Mouse (Mus musculus) frontal cortex, postnatal 25 days (tissue): ENCODE results near the gene Soat1.
A peak's percentile ranks its signal among the peaks of the same experiment; 100 is the strongest.
"Not testable (repeated sequence)": the region's sequence is repeated elsewhere in the genome, so short reads cannot be mapped to it uniquely, and the experiment has no call there.

Experiments
- DNase-seq, 2 experiments: peaks; one replicate each; pipeline ENCODE4 v3.0.0; 2022; ENCODE audit warnings: low spot score in 2 of 2

Gene Soat1

GRCm38 (mm10) chr1:156473961-156474503, at the start of gene Soat1:
Gene Soat1, minus strand, starts transcription at chr1:156474331.
- peak; percentile 53 to 72 for DNase-seq

GRCm38 (mm10) chr1:156523842-156524241, 49.7 kb upstream of the Soat1 start, which contains the start of gene Gm10031:
Gene Gm10031, plus strand, starts transcription at chr1:156524012.
- DNase-seq: not testable (repeated sequence)

GRCm38 (mm10) chr1:156521796-156522517, 47.8 kb upstream of the Soat1 start:
- no peak for DNase-seq

DNA sequence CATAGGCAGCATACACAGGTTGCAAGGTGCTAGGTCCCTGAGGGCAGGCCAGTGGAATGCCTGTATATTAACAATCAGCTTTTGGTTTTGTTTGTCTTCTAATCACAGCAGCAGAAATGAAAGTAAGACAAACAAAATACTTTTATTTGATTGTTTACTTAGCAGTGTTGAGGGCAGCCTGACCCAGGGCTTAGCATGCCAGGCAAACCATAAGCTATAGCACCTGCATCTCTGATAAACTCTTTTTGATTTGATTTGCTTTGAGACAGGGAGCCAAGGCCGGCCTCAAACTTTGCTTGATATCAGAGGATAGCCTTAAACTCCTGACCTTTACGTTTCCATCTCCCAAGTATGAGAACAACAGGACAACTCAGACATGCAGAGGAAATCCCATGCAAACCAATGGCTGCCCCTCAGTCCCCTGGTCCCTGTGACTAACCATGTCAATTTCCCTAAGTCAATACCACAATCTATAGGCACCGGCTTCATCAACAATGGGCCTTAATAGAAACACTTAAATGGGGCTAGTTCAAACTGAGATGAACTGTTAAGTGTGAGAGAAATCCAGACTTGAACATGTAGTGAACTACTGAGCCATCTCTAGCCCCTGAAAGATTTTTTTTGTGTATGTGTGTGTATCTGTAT, 46.1 kb upstream of the Soat1 start:
- no peak for DNase-seq

DNA sequence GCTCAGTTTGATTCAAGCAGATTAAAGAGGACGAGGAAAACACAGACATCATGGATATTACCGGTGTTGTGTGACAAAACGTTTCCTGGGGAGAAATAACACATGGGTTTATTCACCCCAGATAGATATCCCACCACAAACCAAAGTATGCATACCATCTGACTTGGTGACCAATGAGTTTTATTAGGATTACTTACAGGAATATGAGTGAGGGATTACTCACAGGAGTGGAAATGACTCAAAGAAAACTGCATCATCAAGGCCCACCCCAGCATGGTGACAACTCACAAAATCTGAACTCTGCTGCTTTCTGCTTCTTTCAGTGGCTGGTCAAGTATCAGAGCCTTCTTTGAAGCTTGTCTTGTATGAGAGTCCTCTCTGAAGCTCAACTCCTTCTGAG, 33.6 kb upstream of the Soat1 start:
- no peak for DNase-seq

DNA sequence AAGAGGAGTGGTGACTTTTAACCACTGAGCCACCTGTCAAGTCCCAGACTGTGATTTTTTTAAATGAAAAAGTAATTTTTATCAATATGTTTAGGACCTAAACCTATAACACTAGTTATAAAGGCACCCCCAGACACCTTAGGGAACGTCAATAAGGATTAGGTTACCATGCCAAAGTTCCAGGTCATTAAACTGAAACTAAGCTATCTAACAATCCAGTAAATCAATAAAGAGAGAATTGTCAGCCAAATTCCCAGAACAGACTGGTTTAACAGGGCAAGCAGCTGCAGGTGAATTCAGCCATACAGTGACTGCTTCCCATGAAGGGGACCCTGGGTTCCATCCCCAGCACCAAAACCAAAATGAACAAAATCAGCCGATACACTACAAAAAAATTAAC, 31.8 kb upstream of the Soat1 start:
- DNase-seq: no peak

DNA sequence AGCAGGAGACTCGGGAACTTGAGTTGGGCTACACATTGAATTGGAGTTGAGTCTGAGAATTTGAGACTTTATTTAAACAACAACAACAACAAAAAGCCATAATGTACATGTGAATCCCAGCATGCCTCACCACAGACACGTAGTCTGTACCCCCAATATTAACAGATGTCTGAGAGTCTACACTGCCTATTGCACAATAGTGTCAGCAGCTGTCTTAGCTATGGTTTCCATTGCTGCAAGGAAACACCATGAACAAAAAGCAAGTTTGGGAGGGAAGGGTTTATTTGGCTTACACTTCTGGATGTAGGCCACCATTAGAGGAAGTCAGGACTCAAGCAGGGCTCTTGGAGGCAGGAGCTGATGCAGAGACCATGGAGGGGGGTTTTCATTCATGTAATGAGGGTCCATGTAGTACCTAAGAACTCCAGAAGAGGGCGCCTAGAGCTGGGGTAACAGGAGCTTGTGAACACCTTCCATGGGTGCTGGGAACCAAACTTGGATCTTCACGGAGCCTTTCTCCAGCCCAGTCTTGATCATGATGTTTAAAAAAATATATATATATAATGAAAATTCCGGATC, 30.9 kb upstream of the Soat1 start:
- no peak for DNase-seq

DNA sequence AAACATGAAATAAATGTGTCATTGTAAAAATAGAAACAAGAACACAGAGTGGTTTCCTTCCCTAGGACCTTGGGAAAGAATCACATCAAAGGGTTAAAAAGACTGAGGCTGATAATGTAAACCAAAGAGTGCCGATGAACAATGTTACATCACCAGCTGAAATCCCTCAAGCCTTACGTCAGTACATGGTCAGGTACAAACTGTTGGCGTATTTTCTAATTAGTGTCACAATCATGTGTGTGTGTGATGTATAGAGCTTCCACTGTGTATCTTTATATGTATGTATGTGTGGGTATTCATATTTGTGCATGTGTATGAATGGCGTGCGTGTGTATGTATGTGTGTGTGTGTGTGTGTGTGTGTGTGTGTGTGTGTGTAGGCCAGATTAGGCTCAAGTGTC, 22.8 kb upstream of the Soat1 start:
- no peak for DNase-seq

GRCm38 (mm10) chr1:156495025-156495424, 20.9 kb upstream of the Soat1 start:
- no peak for DNase-seq

DNA sequence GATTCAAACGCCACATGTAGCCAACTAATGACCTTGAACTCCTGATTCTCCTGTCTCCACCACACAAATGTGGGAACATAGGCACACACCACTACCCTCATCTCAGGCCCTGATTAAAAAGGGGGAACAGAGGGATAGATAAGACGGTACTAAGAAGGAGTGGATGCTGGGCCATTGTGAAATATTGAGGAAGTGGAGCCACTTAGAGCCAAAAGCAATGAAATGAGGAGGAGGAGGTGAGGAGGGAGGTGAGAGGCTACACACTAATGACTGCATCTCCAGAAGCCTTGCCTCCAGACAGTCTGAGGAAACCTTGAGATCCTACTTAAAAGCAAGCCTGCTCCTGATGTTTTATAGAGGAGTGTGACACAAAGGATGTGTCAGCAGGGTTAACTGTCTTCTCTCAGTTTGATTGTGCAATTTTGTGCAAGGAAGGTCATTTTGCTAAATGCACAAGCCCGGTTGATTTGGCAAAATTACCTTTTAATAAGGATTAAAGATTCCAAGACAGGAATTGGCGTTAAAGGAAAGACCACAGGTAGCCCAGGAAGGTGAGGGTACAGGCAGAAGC, 17.2 kb upstream of the Soat1 start:
- DNase-seq: no peak

DNA sequence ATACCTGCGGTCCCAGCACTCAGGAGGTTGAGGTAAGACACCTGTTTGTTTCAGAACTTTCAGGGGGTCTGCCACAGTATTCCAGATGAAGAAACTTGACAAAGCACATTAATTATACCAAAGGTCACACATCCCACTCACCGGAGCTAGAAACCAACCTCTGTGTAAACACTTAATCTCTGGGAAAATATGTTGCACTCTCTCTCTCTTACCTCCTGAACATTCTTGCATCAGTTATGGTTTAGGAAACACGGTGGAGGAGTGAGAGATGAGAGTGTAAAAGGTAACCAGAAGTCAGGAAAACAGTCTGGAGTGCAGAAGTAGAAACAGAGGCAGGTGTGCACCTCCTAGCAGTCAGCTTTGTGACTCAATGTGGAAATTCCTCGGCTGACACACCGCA, 13.9 kb upstream of the Soat1 start:
- no peak for DNase-seq

DNA sequence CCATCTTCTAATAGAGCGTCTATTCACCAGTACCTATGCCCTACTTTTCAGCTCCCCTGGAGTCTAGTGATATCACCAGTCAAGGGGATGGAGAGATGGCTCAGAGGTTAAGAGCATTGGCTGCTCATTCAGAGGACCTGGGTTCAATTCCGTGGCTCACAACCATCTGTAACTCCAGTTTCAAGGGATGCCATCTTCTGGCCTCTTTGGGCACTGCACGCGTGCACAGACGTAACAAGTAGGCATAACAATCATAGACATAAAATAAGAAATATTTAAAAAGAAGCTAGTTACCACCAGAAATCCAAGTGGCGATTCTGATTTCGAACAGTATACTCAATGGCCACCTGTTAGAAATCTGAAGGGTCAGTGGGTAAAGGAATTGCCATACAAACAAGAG, 13.4 kb upstream of the Soat1 start:
- no peak for DNase-seq

DNA sequence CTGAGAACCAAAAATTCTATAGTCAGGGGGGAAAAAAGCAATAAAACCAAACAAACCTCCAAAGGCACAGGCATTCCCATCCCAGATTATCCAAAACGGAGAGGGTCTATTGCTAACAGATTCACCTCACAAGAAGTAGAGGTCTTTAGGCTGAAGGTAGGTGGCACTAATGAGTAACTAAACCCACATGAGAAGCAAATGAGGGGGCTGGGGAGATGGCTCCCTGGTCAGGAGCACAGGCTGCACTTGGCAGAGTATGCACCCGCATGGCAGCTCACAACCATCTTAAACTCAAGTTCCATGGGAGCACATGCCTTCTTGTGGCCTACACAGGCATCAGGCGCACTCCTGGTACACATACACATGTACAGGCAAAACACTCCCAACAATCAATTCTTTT, 7.7 kb upstream of the Soat1 start:
- DNase-seq: no peak

DNA sequence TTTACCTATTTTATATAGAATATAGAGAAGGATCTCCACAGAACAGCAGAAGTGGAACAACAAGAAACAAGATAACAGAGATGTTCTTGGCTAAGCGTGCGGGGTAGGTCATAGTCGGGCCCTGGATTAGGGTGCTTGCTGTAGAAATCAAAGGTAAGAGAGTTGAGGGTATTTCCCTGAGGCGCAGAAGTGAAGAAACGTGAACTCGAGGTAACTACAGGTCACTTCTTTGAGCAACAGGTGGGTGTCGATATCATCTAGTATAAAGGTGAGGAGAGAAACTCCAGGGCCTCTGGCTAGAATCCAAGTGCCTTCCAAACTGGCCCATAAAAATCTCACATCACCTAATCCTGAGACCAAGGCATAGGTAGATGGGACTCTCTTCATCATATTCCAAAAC, 2.4 kb upstream of the Soat1 start:
- DNase-seq: no peak

DNA sequence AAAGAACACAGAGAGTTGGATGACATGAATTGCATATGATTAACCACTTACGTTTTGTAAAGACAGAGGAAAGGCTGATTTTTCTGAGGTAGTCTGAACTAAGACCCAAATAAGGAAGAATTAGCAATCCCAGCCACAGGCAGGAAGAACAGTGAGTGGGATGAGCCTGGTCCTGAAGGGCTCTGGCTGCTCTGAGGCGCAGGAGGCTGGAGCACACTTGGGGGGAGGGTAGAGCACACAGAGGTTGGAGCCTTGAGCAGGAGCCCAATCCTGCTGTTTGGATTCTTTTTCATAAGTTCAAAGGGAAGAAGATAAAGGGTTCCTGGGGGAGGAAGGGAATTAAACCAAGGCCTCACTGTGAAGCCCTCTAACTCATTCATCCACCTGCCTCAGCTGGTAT, 1.9 kb upstream of the Soat1 start:
- DNase-seq: no peak

- DNase-seq: no peak
Measured at GRCm38 (mm10) chr1:156474854-156475253, 723 bp upstream of the Soat1 start.

DNA sequence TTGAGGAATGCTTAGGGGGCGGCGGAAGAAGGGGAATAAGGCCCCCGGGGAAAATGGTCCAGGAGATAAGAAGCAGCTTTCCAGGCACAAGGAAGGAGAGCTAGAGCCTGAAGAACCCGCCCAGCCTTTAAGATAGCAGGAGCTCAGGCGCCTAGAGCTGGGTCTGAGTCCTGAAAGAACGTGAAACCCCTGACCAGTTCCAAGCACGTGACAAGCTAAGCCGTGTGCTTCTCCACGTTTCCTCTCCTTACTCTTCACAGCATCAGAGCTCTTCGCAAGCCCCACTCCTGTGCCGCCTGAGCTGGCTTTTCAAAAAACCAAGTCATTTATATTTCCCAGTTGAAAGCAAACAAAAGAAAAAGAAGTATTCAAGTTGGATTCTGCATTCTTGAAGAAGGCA, 1.1 kb downstream of the Soat1 start:
- no peak for DNase-seq

GRCm38 (mm10) chr1:156471955-156472354, 2.2 kb downstream of the Soat1 start:
- DNase-seq: no peak

DNA sequence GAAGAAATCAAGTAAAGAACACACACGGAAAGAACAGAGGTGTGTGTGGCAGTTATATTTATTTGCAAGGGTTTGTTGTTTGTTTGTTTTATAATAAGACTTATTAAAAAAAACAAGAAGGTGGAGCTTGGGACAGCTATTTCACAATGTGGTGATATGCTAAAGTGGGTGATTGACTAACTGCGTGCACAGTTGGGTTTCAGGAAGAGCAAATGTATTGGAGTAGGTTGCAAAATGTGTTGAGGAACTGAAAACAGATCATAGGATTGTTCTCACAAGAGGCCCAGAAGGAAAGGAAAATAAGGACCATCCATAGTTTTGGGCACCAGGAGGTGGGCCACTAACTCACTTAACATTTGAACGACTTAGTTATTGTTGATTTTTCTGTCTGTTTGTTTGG, 3.1 kb downstream of the Soat1 start:
- DNase-seq: no peak

GRCm38 (mm10) chr1:156470557-156470956, 3.6 kb downstream of the Soat1 start:
- no peak for DNase-seq

DNA sequence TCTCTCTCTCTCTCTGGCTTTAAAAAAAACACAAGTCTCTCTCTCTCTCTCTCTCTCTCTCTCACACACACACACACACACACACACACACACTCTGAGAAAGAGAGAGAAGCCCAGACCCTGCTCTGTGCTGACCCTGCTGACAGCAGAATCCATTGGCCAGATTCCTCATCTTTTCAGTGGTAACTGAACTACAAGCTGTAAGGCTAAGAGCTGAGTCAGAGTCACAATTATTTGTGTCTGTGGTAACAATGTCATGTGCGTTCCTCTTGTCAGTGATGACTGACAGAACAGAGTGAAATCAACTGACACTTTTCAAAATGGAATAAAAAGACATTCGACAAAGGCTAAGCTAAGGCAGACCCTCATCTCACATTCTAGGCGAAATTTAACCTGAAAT, 5.6 kb downstream of the Soat1 start:
- DNase-seq: no peak

DNA sequence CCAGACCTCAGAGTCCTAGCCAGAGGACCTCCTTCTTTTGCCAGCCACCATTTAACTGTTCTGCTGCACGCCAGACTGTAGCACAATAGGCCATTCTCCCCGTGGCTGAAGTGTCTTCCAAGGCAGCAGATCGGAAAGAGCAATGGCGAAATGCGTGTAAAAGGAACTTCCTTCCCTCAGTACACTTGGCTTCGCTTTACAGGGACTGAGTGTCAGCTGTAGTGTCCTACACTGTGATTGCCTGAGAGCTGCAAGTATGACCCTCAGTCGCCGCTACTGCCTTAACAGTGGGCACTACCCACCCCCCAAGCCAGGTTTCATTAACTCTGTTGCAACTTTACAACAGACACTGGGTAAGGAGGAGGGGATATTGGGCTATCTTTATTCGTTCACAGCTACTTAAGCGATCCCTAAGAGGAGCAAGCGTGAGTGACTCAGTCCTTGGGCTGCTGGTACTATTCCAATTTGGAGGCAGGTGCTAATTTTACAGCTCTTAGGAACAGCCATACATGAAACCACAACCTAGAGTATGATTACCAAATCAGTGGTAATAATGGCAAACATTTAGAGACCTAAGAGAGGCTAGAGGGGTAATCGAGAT, 6.4 kb downstream of the Soat1 start:
- no peak for DNase-seq
